Mouse (Mus musculus): ENCODE data around the gene Smtnl1. TPM values are rescaled to one million over a fixed set of nuclear protein-coding genes. Genes with fewer than 3 reads are reported as not detected.

The Smtnl1 gene
- total and polyA plus RNA-seq, 3 experiments: not detected

GRCm38 (mm10) chr2:84861430-84861829 is 39.0 kb upstream of the Smtnl1 start:
- H3K9me3 ChIP-seq (replicated peaks; ENCODE audit: insufficient read depth, low read length): no peaks in the 10 kb centered on the region
- peak; percentile 36 for DNase-seq (ENCODE audit: low read depth, low spot score)

GRCm38 (mm10) chr2:84859991-84860780 is 37.7 kb upstream of the Smtnl1 start:
- Histone ChIP-seq H3K36me3 (ENCODE audit: control insufficient read depth in 1 of 2, insufficient read depth in 2 of 2, low read length in 2 of 2) (peaks cover 15 to 16% of the 10 kb centered on the region in 2 experiments), H3K27me3 (ENCODE audit: control insufficient read depth in 1 of 2, insufficient read depth in 2 of 2, low read length in 2 of 2) (no peaks in the 10 kb centered on the region), H3K79me2 (ENCODE audit: control insufficient read depth, insufficient read depth, low read length, poor library complexity) (no peaks in the 10 kb centered on the region), H3K4me1 (ENCODE audit: control insufficient read depth in 1 of 2, insufficient read depth in 2 of 2, low read length in 2 of 2) (peaks cover 6 to 11% of the 10 kb centered on the region in 2 experiments), H3K9me3 (replicated peaks; ENCODE audit: insufficient read depth, low read length) (no peaks in the 10 kb centered on the region), H3K4me3 (ENCODE audit: control insufficient read depth in 1 of 2, insufficient read depth in 1 of 2, low read depth in 2 of 2, low read length in 2 of 2) (no peak overlapping the region), H3K27ac (ENCODE audit: control insufficient read depth, low read depth, low read length) (no peak overlapping the region), H3K9ac (ENCODE audit: control insufficient read depth, low read depth, low read length, poor library complexity, severe bottlenecking) (no peak overlapping the region)
- DNase-seq (ENCODE audit: low read depth, low spot score): no peak
- TF ChIP-seq POLR2AphosphoS2 (IDR thresholded peaks at IDR 0.05; ENCODE audit: low read length): no peak
- no peak for TF ChIP-seq EP300 (IDR thresholded peaks at IDR 0.05; ENCODE audit: low read depth in 1 of 2, low read length in 2 of 2)
- TF ChIP-seq SIN3A (IDR thresholded peaks at IDR 0.05; ENCODE audit: low read length): no peak

More at GRCm38 (mm10) chr2:84861430-84861829, 39.0 kb upstream of the Smtnl1 start:
- Histone ChIP-seq H3K4me1 (ENCODE audit: control insufficient read depth in 1 of 2, insufficient read depth in 2 of 2, low read length in 2 of 2) (peaks cover 6 to 12% of the 10 kb centered on the region in 2 experiments), H3K4me3 (ENCODE audit: control insufficient read depth in 1 of 2, insufficient read depth in 1 of 2, low read depth in 2 of 2, low read length in 2 of 2) (no peak overlapping the region), H3K27me3 (ENCODE audit: control insufficient read depth in 1 of 2, insufficient read depth in 2 of 2, low read length in 2 of 2) (no peaks in the 10 kb centered on the region), H3K27ac (ENCODE audit: control insufficient read depth, low read depth, low read length) (no peak overlapping the region; the same call in 1 of the 2 replicates), H3K36me3 (ENCODE audit: control insufficient read depth in 1 of 2, insufficient read depth in 2 of 2, low read length in 2 of 2) (peaks cover 15 to 17% of the 10 kb centered on the region in 2 experiments), H3K9ac (ENCODE audit: control insufficient read depth, low read depth, low read length, poor library complexity, severe bottlenecking) (no peak overlapping the region), H3K79me2 (ENCODE audit: control insufficient read depth, insufficient read depth, low read length, poor library complexity) (no peaks in the 10 kb centered on the region)
- TF ChIP-seq SIN3A (IDR thresholded peaks at IDR 0.05; ENCODE audit: low read length): peak; percentile 32; the same call in 1 of the 2 replicates
- peak; percentile 43; the same call in 1 of the 2 replicates for TF ChIP-seq GATA1 (IDR thresholded peaks at IDR 0.05; ENCODE audit: low read depth, low read length)
- TF ChIP-seq POLR2AphosphoS2 (IDR thresholded peaks at IDR 0.05; ENCODE audit: low read length): no peak
- peak; percentile 81 for TF ChIP-seq TCF12 (IDR thresholded peaks at IDR 0.05; ENCODE audit: low read depth, low read length)
- TF ChIP-seq TAL1 (IDR thresholded peaks at IDR 0.05; ENCODE audit: low read length): peak; percentile 35; the same call in 1 of the 2 replicates
- TF ChIP-seq ZC3H11A (IDR thresholded peaks at IDR 0.05; ENCODE audit: low read depth, low read length): no peak
- TF ChIP-seq MAFK (IDR thresholded peaks at IDR 0.05; ENCODE audit: borderline replicate concordance, low read depth, low read length): no peak
- no peak for TF ChIP-seq KAT2A (conservative IDR thresholded peaks at IDR 0.05; ENCODE audit: low read depth, low read length)
- TF ChIP-seq NELFE (IDR thresholded peaks at IDR 0.05; ENCODE audit: low read depth, low read length): no peak
- peak; percentile 60 to 69 for TF ChIP-seq EP300 (IDR thresholded peaks at IDR 0.05; ENCODE audit: low read depth in 1 of 2, low read length in 2 of 2)
- no peak for TF ChIP-seq MYB (IDR thresholded peaks at IDR 0.05; ENCODE audit: low read depth, low read length)
- TF ChIP-seq ZKSCAN1 (IDR thresholded peaks at IDR 0.05; ENCODE audit: low read depth, low read length): no peak
- no peak for TF ChIP-seq POLR2AphosphoS5 (IDR thresholded peaks at IDR 0.05; ENCODE audit: borderline replicate concordance, low read depth, low read length)
- no peak for TF ChIP-seq BHLHE40 (IDR thresholded peaks at IDR 0.05; ENCODE audit: borderline replicate concordance, low read depth, low read length)

All from MEL (cell line).